Comparison of ENCODE assay signal across 19 mouse cellular contexts in the genomic region with DNA sequence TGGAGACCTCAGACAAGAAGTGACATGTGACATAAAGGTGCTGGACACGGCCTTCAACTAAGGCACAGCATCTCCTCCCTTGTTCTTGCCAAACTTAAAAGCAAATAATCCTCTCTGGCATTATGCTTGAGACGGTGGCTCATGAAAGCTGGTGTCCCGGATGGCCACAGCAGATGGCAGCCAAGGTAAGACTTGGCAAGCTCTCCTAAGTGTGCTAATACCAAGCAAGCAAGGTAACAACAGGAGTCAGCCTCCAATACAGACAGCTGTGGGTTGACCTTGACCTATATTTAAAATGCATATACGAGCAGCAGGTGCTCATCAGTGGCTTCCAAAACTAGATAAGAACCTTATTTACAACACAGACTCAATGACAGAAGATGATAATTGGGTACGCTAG. TPM values are rescaled to one million over a fixed set of nuclear protein-coding genes. Genes with fewer than 3 reads are reported as not detected.
DNase-seq lines count a peak whose midpoint lies in the region; ATAC-seq and TF ChIP-seq lines count a peak whose summit lies in the region.
"Had no signal": no experiment of that assay in that cellular context is flagged by ENCODE, and none has a peak within 500 bp of the region (broad histone marks: within the 10 kb centered on the region; RNA-seq: fewer than 3 reads in every experiment).

No protein-coding gene starts in this region.

- no peaks in the 10 kb centered on the region for H3K4me1 ChIP-seq in forebrain, embryonic 11.5 days (replicated peaks; ENCODE audit: control insufficient read depth, insufficient read depth, low read length)
- no peaks in the 10 kb centered on the region for H3K4me1 ChIP-seq in forebrain, embryonic 16.5 days (replicated peaks; ENCODE audit: control insufficient read depth, insufficient read depth, low read length)
- H3K4me1 ChIP-seq in liver, adult 2 months (ENCODE audit: control insufficient read depth, insufficient read depth, low read length): no peaks in the 10 kb centered on the region
- H3K4me1 ChIP-seq in liver, embryonic 11.5 days (replicated peaks; ENCODE audit: control insufficient read depth, insufficient read depth, low read length): no peaks in the 10 kb centered on the region
- no peaks in the 10 kb centered on the region for H3K4me1 ChIP-seq in heart, embryonic 11.5 days (ENCODE audit: control insufficient read depth, insufficient read depth, low read length)
- H3K4me1 ChIP-seq: embryonic facial prominence, embryonic 12.5 days; intestine, embryonic 15.5 days; limb, embryonic 10.5 days; liver, embryonic 13.5 days; midbrain, embryonic 13.5 days; stomach, embryonic 15.5 days had no signal

- no peak for TF ChIP-seq CTCF in liver, adult 2 months (IDR thresholded peaks at IDR 0.05; ENCODE audit: low read depth, low read length)

- no peak overlapping the region for H3K9ac ChIP-seq in forebrain, embryonic 11.5 days (ENCODE audit: low read length)
- H3K9ac ChIP-seq in forebrain, embryonic 16.5 days (replicated peaks; ENCODE audit: low read depth, low read length): no peak overlapping the region
- H3K9ac ChIP-seq in liver, adult 2 months (ENCODE audit: low read depth, low read length): no peak overlapping the region
- no peak overlapping the region for H3K9ac ChIP-seq in liver, embryonic 11.5 days (ENCODE audit: low read depth, low read length)
- no peak overlapping the region for H3K9ac ChIP-seq in heart, embryonic 11.5 days (ENCODE audit: low read depth, low read length)
- H3K9ac ChIP-seq: embryonic facial prominence, embryonic 12.5 days; heart, embryonic 13.5 days; intestine, embryonic 15.5 days; liver, embryonic 13.5 days; midbrain, embryonic 13.5 days; stomach, embryonic 15.5 days had no signal

- TF ChIP-seq POLR2A in liver, adult 2 months (IDR thresholded peaks at IDR 0.05; ENCODE audit: extremely low read depth, insufficient read depth, low read length): no peak

- 94% methylated on average over 5 of the region's 5 CpGs for WGBS in forebrain, embryonic 11.5 days
- WGBS in forebrain, embryonic 16.5 days: 88% methylated on average over 5 of the region's 5 CpGs
- 34% methylated on average over 5 of the region's 5 CpGs for WGBS in liver, adult 2 months
- WGBS in liver, embryonic 11.5 days: 83% methylated on average over 5 of the region's 5 CpGs
- 86% methylated on average over 5 of the region's 5 CpGs for WGBS in heart, embryonic 11.5 days (ENCODE audit: insufficient replicate concordance)

- H3K79me2 ChIP-seq in liver, adult 2 months (ENCODE audit: control insufficient read depth, insufficient read depth, low read length): no peaks in the 10 kb centered on the region

- H3K27me3 ChIP-seq in forebrain, embryonic 11.5 days (ENCODE audit: control insufficient read depth, insufficient read depth, low read length): no peaks in the 10 kb centered on the region
- no peaks in the 10 kb centered on the region for H3K27me3 ChIP-seq in forebrain, embryonic 16.5 days (replicated peaks; ENCODE audit: control insufficient read depth, insufficient read depth, low read length)
- no peaks in the 10 kb centered on the region for H3K27me3 ChIP-seq in liver, adult 2 months (ENCODE audit: control insufficient read depth, insufficient read depth, low read length)
- H3K27me3 ChIP-seq in liver, embryonic 11.5 days (replicated peaks; ENCODE audit: control insufficient read depth, insufficient read depth, low read length): no peaks in the 10 kb centered on the region
- no peaks in the 10 kb centered on the region for H3K27me3 ChIP-seq in heart, embryonic 11.5 days (ENCODE audit: control insufficient read depth, insufficient read depth, low read length)
- H3K27me3 ChIP-seq: embryonic facial prominence, embryonic 12.5 days; heart, embryonic 13.5 days; intestine, embryonic 15.5 days; liver, embryonic 13.5 days; midbrain, embryonic 13.5 days; stomach, embryonic 15.5 days had no signal

- DNase-seq in forebrain, embryonic 11.5 days (ENCODE audit: low spot score): no peak
- peak; percentile 35 for DNase-seq in liver, adult 2 months (ENCODE audit: extremely low read depth, low read depth, low spot score)
- no peak for DNase-seq in liver, embryonic 11.5 days (ENCODE audit: low spot score)
- DNase-seq in cerebellum, adult 8-10 months: peak; percentile 33
- peak; percentile 36 for DNase-seq in gonadal fat pad, adult 2 months (ENCODE audit: low read depth)
- DNase-seq in testis, postnatal 14 days (ENCODE audit: low spot score): no peak
- DNase-seq: adrenal gland, adult 2 months; heart, postnatal 36 days; liver, embryonic 13.5 days had no signal

- H3K9me3 ChIP-seq in forebrain, embryonic 11.5 days (ENCODE audit: control insufficient read depth, low read length): no peaks in the 10 kb centered on the region
- H3K9me3 ChIP-seq in forebrain, embryonic 16.5 days (ENCODE audit: control insufficient read depth, low read length): no peaks in the 10 kb centered on the region
- H3K9me3 ChIP-seq in liver, embryonic 11.5 days (ENCODE audit: control insufficient read depth, low read length): no peaks in the 10 kb centered on the region
- H3K9me3 ChIP-seq in heart, embryonic 11.5 days (replicated peaks; ENCODE audit: control insufficient read depth, low read length): no peaks in the 10 kb centered on the region
- H3K9me3 ChIP-seq: embryonic facial prominence, embryonic 12.5 days; heart, embryonic 13.5 days; intestine, embryonic 15.5 days; limb, embryonic 10.5 days; liver, embryonic 13.5 days; midbrain, embryonic 13.5 days; stomach, embryonic 15.5 days had no signal

- no peak overlapping the region for H3K27ac ChIP-seq in forebrain, embryonic 11.5 days (ENCODE audit: low read depth, low read length)
- H3K27ac ChIP-seq in forebrain, embryonic 16.5 days (ENCODE audit: low read length): no peak overlapping the region
- H3K27ac ChIP-seq in liver, adult 2 months (replicated peaks; ENCODE audit: insufficient read depth, low read depth, low read length): no peak overlapping the region
- no peak overlapping the region for H3K27ac ChIP-seq in liver, embryonic 11.5 days (ENCODE audit: low read depth, low read length)
- no peak overlapping the region for H3K27ac ChIP-seq in heart, embryonic 11.5 days (ENCODE audit: low read depth, low read length)
- H3K27ac ChIP-seq: embryonic facial prominence, embryonic 12.5 days; intestine, embryonic 15.5 days; kidney, postnatal 0 days; left cerebral cortex, adult 2 months; limb, embryonic 10.5 days; liver, embryonic 13.5 days; midbrain, embryonic 13.5 days; stomach, embryonic 15.5 days had no signal

- H3K36me3 ChIP-seq in forebrain, embryonic 11.5 days (ENCODE audit: control insufficient read depth, insufficient read depth, low read length): no peaks in the 10 kb centered on the region; the same call in 1 of the 2 replicates
- peaks cover 21% of the 10 kb centered on the region for H3K36me3 ChIP-seq in forebrain, embryonic 16.5 days (ENCODE audit: control insufficient read depth, insufficient read depth)
- peaks cover 19% of the 10 kb centered on the region for H3K36me3 ChIP-seq in liver, adult 2 months (ENCODE audit: control insufficient read depth, insufficient read depth, low read length)
- H3K36me3 ChIP-seq in liver, embryonic 11.5 days (ENCODE audit: control insufficient read depth, insufficient read depth, low read length): peaks cover 11% of the 10 kb centered on the region
- peaks cover 9% of the 10 kb centered on the region; the same call in 1 of the 2 replicates for H3K36me3 ChIP-seq in heart, embryonic 11.5 days (ENCODE audit: control insufficient read depth, insufficient read depth, low read length)

- 0 out of 2 replicates have a peak, but pooled peaks have one; percentile 16 for ATAC-seq in forebrain, embryonic 11.5 days (replicated peaks; ENCODE audit: low FRiP score)
- no peak for ATAC-seq in forebrain, embryonic 16.5 days
- ATAC-seq in liver, embryonic 11.5 days (replicated peaks; ENCODE audit: low FRiP score): no peak
- no peak for ATAC-seq in heart, embryonic 11.5 days (replicated peaks; ENCODE audit: insufficient number of reproducible peaks, low FRiP score, low TSS enrichment)
- ATAC-seq: intestine, embryonic 15.5 days; midbrain, embryonic 13.5 days had no signal

- H3K4me3 ChIP-seq in forebrain, embryonic 11.5 days (ENCODE audit: low read depth, low read length): no peak overlapping the region
- no peak overlapping the region for H3K4me3 ChIP-seq in forebrain, embryonic 16.5 days (replicated peaks; ENCODE audit: low read length)
- H3K4me3 ChIP-seq in liver, adult 2 months (ENCODE audit: insufficient read depth, low read depth, low read length): no peak overlapping the region
- no peak overlapping the region for H3K4me3 ChIP-seq in liver, embryonic 11.5 days (ENCODE audit: low read depth, low read length)
- no peak overlapping the region for H3K4me3 ChIP-seq in heart, embryonic 11.5 days (ENCODE audit: low read depth, low read length)
- H3K4me3 ChIP-seq: embryonic facial prominence, embryonic 12.5 days; heart, embryonic 13.5 days; intestine, embryonic 15.5 days; left cerebral cortex, adult 2 months; limb, embryonic 10.5 days; liver, embryonic 13.5 days; midbrain, embryonic 13.5 days; stomach, embryonic 15.5 days had no signal

- H3K4me2 ChIP-seq in forebrain, embryonic 11.5 days (ENCODE audit: low read depth, low read length, severe bottlenecking): no peak overlapping the region
- H3K4me2 ChIP-seq in forebrain, embryonic 16.5 days (ENCODE audit: low read length): no peak overlapping the region
- H3K4me2 ChIP-seq in liver, embryonic 11.5 days: no peak overlapping the region
- no peak overlapping the region for H3K4me2 ChIP-seq in heart, embryonic 11.5 days
- H3K4me2 ChIP-seq: embryonic facial prominence, embryonic 12.5 days; intestine, embryonic 15.5 days; liver, embryonic 13.5 days; midbrain, embryonic 13.5 days; stomach, embryonic 15.5 days had no signal

RNA-seq across cellular contexts. Expression of gene Mettl25, which starts 9.1 kb away (rescaled TPM):
- 14.7 and 15.9 TPM in 2 replicates for polyA plus RNA-seq in forebrain, embryonic 11.5 days (2014; fragmentation: Nextera tagmentation; extraction: Ambion mirVana)
- 13.4 and 13.7 TPM in 2 replicates for polyA plus RNA-seq in forebrain, embryonic 16.5 days (2015; fragmentation: Nextera tagmentation; extraction: Ambion mirVana)
- 4.9 and 5.2 TPM in 2 replicates for total RNA-seq in liver, adult 2 months (2014; rRNA removed)
- 1.2 and 1.3 TPM in 2 replicates for polyA plus RNA-seq in liver, adult 2 months (2012; rRNA removed)
- 13.1 and 13.3 TPM in 2 replicates for polyA plus RNA-seq in liver, embryonic 11.5 days (2014; fragmentation: Nextera tagmentation; extraction: Ambion mirVana)
- polyA plus RNA-seq in gonadal fat pad, adult 2 months (2012; rRNA removed): 3.1 and 3.7 TPM in 2 replicates
- polyA plus RNA-seq in heart, embryonic 11.5 days (2014; fragmentation: Nextera tagmentation; extraction: Ambion mirVana): 9.0 and 12.4 TPM in 2 replicates

RNA-seq across cellular contexts. Expression of gene Ccdc59, which starts 9.4 kb away (rescaled TPM):
- polyA plus RNA-seq in forebrain, embryonic 11.5 days (2014; fragmentation: Nextera tagmentation; extraction: Ambion mirVana): 51.6 and 55.1 TPM in 2 replicates
- 48.5 and 51.6 TPM in 2 replicates for polyA plus RNA-seq in forebrain, embryonic 16.5 days (2015; fragmentation: Nextera tagmentation; extraction: Ambion mirVana)
- 6.3 and 6.5 TPM in 2 replicates for total RNA-seq in liver, adult 2 months (2014; rRNA removed)
- 1.8 and 2.7 TPM in 2 replicates for polyA plus RNA-seq in liver, adult 2 months (2012; rRNA removed)
- 45.2 and 50.5 TPM in 2 replicates for polyA plus RNA-seq in liver, embryonic 11.5 days (2014; fragmentation: Nextera tagmentation; extraction: Ambion mirVana)
- polyA plus RNA-seq in gonadal fat pad, adult 2 months (2012; rRNA removed): 6.0 and 6.3 TPM in 2 replicates
- 39.3 and 43.5 TPM in 2 replicates for polyA plus RNA-seq in heart, embryonic 11.5 days (2014; fragmentation: Nextera tagmentation; extraction: Ambion mirVana)

Comparison
In these comparisons a context has a peak if more than half of its experiments do, and no peak if none do; other contexts are left out.
1. DNase-seq: peak in liver, adult 2 months (single experiment), cerebellum, adult 8-10 months (single experiment) and gonadal fat pad, adult 2 months (single experiment); none in forebrain, embryonic 11.5 days (single experiment), liver, embryonic 11.5 days (single experiment) and testis, postnatal 14 days (single experiment).